Mouse (Mus musculus) left cerebral cortex, adult 11 months (tissue): ENCODE measurements around the gene Polr1d.

Source experiments
- DNase-seq: peaks from one replicate; pipeline ENCODE4 v3.0.0; 2022; ENCODE audit warnings: low spot score

Gene Polr1d

DNA sequence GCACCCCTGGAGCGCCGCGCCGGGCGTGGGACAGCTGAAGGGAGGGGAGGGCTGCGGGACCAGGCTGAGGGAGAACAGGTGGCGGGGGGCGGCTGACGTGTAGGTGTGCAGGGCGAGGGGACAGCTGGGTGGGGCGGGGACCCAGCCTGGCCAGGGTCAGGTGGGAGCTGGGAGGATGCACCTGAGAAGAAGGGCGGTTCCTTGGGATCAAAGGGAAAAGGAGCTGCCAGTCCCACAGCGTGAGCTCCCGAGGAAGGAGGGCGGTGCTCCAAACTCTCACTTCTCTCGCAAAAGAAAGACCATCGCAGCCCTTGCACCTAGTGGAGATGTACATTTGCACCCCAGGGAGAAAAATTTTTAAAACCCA is at the start of gene Polr1d:
Gene Polr1d (plus strand): TSS at position 252 of the 367 bp plus-strand sequence.
- DNase-seq: no peak

DNA sequence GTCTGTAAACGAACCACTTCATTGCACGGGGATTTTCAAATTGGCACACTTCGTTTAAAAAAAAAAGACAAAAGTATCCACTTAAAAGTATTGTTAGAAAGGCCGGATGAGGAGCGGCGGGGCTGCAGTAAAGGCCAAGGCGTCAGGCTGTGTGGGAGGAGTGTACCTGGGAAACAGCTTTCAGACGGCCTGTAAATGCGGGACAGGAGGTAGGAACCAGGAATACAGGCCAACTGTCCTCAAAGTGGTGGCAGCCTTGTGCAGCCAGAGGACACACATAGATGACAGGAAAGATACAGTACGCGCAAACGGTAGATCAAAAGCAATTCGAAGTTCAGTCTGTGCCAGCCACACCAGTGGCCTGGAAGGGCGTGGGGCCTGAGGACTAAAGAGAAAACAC is 45.6 kb upstream of the Polr1d start:
- no peak for DNase-seq

DNA sequence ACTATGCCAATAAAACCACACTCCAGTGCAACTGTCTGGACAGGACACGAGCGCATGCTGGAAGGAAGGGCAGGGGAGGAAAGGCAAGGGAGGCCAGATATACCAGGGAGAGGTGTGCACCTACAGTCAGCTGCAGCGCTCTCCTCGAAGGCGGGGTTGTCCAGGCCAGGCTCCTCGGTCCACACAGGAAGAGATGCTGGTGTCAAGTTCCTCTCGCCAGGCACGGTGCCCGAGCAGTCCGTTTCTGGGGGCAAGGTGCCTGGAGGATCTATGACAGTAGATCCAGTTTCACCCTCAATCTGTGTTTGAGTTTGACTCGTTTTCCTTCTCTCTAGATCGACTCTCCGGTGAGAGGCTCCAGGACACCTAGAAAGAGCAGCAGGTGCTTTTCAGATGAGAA is 43.7 kb upstream of the Polr1d start:
- DNase-seq: no peak

DNA sequence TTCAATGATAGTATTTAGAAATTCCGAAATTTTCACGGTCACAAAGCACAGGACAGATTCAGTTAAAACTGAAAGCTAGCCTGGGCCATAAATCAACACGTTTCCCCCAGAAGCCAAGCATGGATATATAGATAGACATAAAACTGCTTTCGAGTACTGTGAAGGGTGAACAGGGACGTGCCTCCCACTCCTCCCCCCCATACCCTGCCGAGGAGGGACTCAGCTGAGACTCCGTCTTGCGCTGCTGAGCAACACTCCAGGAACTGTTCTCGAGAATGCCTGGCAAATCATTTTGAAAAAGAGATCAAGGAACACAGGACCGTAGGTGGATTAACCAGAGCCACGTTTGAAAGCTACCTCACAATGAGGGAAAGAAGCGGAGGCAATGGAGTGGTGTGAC is 42.6 kb upstream of the Polr1d start:
- DNase-seq: no peak

DNA sequence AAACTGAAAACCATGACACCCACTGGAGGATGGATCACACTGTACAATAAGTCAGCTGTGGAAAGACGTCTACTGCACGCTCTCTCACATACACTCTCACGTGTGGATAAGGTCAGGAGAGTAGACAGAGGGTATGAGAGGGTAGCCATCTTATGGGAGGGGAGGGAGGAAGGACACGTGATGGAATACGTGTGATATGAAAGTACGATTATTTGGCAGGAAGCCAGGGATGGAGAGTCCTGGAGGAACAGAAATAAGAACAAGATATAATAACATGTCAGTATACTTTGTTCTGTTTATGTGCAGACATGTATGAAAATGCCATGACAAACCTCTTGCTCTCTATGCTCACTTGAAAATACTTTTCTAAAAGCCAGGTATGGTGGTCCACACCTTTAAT is 41.5 kb upstream of the Polr1d start:
- DNase-seq: no peak

DNA sequence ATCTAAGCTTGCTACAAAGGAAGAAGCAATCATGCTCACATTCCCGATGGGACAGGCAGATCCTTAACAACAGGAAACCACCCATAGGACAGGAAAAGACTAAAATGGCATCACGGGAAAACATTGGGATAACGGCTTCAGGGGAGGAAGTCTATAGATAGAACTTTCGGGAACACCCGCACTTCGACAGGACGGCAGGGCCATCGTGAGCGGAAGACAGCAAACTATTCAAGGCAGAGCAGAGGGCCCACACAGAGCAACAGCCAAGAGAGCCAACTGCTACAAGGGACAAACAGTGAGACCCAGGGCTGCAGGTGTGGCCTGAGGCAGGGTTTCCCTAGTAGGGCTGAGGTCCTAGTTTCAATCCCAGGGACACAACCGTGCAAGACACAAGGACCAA is 40.8 kb upstream of the Polr1d start:
- no peak for DNase-seq

DNA sequence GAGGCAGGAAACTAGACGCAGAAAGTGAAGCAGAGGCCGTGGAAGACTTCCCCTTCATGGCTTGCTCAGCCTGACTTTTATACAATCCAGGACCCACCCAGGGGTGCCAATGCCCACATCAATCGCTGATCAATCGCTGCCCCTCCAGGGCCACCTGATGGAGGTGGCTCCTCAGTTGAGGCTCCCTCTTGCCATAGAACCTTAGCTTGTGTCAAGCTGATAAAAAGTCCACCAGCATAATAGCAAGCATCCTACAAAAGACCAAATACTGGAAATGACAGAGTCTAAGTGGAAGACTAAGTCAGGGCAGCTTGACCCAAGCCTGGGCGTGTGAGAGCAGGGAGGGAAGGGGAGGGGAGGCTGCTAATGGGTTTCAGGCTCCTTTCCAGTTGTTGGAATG is 40.2 kb upstream of the Polr1d start:
- no peak for DNase-seq

DNA sequence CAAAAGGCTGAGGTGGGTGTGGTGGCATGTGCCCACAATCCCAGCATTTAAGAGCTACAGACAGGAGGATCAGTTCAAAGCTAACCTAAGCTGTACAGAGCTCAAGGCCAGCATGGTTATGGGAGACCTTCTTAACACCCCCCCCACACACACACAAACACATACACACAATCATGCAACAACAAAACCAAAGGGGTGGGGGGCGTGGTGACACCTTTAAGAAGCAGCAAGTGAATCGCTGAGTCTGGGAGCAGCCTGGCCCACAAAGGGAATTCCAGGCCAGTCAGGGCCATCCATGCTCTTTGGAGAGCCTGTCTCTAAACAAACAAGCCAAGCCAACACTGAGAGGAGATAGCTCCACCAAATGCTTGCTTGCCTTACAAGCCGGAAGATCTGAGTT is 39.2 kb upstream of the Polr1d start:
- no peak for DNase-seq

DNA sequence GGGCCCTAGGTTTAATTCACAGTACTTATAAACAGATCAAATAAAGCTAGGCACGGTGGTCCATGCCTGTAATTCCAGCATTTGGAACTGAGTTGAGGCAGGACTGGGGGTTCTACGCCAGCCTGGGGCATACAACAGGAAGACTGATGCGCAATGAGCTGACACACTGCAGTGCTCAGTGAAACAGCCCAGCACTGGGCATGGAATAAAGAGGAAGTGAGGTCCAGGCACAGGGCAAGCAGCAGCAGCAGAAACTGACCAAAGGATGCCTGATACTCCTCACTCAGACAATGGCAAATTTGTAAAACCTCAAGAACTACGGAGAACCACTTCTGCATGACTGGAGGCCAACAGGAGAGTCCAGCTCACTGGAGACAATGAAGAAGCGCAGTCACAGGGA is 37.5 kb upstream of the Polr1d start:
- no peak for DNase-seq

DNA sequence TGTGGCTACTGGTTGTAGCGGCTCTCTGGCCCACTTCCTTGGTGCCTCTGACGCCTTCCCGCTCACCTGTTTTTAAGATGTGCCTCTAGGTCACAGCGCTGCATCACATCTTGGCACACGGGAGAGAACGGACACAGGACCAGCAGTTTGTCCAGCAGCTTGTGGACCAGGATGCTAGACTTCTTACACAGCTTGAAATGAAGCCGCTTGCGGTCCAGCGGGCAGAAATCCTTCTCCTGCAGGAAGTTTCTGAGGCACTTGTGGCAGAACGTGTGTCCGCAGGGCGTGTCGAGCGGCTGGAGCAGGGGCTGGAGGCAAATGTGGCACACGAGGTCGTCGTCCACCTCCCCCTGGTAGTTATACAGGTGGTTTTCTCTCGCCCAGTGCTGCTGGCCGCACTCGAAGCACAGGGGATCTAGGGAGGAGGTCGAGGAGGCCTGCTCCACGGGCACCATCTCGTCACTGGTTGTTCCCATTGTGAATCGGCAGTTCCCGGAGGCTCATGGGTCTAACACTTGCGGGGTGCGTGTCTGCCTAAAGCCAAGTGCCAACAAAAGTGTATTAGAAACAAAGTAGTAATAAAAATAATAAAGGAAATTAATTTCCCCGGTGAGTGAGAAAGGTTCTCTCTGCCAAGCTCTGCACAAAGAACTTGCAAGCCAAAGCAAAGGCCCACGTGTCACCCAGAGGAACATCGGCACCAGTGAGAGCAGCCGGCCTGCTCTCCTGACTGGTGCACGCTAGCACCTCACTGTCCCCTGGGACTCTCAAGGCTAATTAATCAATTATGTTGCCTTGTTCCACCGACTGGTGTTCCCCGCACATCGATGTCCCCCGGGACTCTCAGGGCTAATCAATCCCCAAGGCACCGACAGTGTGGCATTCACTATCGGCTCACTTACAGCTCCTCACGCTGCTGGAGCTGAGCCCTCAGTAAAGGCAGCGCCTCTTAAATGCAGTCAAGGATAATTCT is 34.6 kb upstream of the Polr1d start:
- DNase-seq: no peak

DNA sequence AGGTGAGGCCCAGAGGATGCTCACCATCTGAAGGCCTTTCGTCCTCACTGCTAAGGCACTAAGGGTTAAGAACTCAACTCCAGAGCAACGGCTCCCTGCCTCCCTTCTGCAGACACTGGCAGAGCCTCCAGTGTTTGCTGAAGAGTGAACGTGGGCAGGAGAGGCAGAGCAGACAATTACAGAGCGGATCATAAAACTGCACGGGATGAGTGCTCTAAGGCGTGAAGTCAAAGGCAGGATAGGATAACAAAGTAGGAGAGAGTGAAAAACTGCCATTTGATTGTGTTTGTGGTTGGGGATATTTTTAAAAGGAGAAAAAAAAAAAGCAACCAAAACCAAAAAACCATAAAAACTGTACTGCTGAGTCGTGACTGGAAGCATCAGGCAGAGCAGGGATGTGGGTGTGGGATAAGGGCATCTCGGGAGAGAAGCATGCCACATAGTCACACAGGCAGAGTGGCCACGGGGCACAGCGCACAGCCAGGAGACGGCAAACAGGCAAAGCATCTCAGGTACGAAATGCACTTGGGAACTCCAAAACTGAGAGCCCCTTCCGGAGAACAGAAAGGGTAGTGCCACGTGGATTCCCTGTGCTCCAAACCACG is 33.5 kb upstream of the Polr1d start:
- DNase-seq: no peak

DNA sequence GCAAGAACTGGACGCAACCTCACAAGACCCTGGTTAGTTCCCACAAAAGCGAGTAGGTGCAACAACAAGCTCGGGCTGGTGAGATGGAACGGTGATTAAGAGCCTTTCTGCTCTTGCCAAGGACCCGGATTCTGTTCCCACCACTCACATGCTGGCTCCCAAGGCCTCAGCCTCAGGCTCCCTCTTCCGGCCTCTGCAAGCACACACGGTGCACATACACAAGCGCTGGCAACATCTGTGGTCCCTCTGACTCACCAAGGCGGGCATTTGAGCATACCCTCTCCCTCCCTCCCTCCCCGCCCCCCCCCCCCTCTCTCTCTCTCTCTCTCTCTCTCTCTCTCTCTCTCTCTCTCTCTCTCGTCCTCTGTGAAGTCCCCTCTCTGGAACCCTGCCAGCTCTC is 31.5 kb upstream of the Polr1d start:
- no peak for DNase-seq

DNA sequence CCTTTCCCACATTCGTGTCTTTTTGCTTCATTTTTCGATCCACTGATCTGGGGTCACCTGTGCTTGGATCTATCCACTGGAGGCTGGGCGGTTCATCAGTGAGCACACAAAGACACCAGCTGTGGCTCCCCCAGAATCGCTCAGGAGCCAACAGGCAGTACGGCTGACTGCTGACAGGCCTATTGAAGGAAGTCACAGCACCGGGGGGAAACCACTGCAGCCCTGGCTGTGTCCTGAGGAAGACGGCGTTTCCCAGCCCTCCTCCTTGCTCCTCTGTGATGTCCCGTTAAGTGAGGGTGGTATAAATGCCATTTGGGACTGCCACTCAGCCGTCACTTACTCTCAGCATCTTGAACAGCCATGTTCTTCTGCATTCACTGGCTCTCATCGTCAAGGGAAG is 30.9 kb upstream of the Polr1d start:
- DNase-seq: no peak

DNA sequence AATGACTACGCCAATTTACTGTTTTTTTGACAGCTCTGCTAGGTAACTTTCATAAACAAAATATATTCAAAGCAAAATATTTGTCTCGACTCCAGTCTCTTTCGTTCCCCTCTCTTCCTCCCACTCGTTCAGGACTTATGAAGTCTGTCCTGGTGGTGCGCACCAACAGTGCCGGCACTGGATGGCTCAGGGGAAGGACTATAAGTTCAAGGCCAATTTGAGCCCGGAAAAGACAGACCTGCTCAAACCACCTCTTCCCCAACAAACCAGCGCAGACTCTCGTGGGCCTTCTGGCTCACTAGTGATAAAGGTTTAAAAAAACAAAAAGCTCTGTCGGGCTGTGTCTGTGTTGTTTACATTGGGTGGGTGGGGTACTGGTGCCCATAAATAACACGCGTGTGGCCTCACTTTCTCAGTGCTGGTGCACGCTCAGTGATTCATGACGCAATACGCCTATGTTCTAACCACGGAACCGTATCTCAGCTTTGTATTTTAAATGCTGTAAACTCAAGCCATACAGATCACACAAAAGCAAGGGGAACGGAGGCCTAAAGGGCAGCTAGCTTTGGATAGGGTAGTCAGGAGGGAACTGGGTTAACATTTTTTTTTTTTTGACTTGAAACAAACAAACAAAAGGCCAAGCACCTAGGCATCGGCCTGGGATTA is 27.2 kb upstream of the Polr1d start:
- no peak for DNase-seq

DNA sequence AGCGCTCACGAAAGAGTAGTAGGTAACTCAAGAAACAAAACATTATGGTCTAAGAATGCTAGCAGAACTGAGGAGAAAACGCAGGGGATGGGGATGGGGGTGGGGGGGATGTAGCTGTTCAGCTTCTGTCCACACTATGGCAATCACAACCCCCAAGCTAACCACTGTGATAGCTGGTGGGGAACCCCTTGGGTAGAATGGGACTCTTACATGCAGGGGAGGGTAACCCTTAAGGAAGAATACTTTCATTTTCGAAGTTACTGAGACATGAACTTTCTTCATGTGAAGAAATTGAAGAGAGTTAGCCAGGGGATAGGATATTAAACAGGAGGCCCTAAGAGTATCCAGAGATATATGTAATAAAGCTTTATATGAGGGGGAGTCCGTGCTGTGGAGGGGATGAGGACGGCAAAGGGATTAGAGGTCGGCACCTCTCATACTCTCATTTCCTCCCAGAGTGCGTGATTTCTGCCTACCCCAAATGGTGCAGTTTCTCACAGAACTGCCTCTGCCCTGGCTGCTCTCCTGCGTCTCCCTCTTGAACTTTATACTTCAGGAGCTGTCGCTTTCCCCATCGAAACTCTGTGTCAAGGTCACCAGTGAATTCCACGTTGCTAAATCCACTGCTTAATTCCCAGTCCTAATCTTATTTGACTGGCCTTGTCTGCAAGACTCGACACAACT is 25.9 kb upstream of the Polr1d start:
- DNase-seq: no peak

DNA sequence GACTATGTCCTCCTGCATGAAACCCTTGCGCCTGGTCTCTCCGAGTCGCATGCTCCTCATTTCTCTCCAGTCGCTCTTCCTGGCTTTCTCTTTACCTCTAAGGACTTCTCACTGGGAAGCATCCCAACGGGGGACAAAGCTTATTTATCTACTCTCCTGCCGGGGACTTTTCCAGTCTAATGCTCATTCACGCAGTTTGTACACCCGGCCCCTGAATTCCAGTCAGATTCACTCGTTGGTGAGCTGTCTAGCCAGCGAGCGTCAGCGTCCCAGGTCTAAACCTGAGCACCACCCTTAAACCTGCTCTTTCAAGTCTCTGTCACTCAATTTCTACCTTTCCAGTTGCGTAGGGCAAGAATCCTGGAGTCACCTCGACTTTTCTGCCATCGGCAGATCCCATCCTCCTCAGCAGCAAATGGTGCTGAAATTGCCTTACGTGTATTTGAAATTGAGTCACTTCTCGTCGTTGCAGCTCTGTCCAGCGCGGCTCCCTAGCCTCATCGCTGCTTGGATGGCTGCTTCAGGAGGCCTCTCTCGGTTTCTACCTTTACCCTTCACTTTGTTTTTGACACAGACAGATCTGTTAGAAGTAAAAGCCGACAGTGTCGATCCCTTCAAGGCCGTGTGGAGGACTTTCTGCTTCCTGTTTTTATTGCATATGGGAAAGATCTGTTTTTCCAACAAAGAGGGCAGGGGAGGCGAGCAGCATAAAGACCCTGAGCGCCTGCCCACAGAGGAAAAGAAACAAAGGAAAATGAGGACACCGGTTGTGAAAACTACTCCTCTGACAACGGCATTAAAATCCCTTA is 25.1 kb upstream of the Polr1d start:
- DNase-seq: no peak

DNA sequence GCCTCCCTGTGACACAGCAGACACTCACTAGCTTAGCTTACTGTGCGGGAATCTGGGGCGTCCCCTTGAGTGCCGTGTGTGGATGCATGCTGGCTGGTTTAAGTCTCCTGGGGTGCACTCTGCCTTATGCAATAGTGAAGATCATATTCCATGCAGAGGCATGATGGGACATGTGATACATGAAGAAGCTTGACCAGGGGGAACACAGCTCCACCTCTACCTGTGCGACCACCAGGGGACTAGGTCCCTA is 24.6 kb upstream of the Polr1d start:
- no peak for DNase-seq

DNA sequence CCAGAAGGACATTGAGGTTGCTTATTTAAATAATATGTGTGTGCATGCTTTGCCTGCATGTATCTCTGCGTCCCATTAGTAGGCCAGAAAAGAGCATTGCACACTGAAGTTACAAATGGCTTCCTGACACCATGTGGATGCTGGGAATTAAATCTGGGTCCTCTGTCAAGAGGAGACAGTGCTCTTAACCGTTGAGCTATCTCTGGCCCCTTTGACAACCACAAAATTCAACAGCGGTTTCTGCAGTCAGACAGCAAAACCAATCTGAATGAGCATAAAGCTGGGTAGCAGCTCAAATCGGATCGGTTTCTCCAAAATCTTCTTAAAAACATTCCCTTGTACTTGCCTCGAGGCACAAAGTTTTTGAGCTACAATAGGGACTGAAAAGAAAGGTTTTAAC is 23.8 kb upstream of the Polr1d start:
- DNase-seq: no peak

DNA sequence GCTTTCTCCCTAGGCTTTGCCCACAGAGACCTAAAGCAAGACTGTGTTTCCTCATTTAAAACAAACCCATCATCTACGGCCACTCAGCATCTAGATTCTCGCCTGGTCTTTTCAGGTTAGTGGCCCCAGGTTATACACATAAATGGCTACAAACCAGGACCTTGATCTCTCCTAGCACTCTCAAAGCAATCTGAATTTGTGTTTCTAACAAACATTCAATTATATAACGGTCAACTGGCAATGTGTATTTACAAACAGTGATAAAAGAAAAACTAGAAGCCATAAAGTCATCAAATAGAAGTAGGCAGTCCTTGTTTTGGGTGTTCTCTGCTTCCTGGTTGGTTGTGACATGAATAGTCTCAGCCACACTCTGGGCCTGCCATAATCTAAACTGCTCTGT is 23.4 kb upstream of the Polr1d start:
- DNase-seq: no peak

DNA sequence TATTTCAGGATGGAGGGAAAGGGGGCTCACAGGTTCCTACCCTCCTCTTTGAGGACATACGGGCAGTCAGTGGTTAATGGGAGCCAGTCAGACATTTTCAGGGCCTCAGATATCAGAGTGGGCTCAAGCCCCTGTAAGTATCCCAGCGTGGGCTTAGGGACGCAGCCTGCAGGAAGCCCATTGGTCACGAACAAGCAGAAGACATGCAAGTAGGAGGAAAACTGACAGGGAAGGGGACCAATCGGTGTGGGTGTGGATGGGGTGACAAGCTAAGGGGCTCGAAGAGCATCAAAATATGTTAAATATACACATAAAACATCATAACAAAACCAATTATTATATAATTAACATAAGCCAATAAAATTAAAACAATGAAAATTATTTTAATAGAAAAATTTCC is 22.5 kb upstream of the Polr1d start:
- no peak for DNase-seq

DNA sequence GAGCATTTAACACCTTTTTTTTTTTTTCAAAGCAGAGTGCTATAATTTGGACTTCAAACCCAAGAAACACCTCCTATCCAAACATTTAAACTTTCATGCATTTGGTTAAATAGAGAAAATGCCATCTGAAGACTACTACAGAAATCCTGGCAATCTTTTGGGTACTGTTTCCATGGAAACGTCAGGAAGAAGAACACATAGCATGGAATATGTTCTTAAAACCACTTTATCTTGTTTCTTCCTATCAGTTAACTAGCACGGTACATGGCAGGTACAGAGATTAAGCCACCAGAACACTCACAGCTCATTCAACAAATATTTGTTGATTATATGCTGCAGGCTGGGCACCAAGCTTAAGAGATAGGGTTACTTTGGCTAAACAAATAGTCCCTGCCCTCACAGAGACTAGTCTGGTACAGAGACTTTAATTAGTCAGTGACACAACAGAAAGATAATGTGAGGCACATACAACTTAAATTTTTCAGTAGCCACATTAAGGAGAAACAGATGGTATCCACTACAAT is 22.0 kb upstream of the Polr1d start:
- DNase-seq: no peak
